Mouse (Mus musculus): ENCODE results near the gene Fam84a.
A peak's percentile ranks its signal among the peaks of the same experiment; 100 is the strongest.

Fam84a gene

DNA sequence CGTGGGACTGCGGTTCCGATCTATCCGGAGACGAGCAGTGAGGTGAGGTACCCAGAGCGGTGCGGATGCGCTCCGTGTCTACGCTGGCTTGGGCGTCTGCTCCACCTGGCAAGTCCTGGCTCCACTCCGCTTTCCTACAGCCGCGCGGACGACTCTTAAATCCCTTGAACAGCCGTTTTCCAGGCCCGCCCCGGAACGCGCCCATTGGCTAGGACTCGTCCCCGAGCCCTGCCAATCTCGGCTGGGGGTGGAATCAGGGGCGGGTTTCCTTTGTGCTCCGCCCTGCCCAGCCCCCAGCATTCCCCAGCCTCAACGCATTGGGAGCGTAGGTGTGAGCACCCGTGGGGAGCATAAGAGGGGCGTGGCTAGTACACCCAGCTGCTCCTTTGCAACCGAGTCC is at the start of gene Fam84a:
Fam84a (minus strand) TSS at position 134 of the 400 bp plus-strand sequence.
- peak; percentile 92 for DNase-seq

DNA sequence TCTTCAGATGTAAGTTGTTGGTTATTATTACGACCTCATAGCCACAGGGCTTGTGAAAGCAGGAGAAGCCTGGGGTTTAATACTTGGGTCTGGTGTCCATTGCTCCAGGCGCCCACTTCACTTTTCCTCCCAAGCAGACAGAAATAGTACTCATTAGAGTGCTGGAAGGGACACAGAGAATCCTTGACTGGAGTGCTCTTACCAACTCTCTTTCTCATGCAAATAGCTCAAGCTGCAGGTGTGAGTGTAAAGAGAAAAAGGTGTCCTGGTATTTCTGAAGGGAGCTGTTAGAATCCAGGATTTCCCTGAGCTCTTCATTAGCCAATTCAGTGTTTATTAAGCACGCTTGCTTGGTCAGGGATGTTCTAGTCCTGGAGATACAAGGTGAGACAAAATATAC is 43.6 kb upstream of the Fam84a start:
- DNase-seq = no peak

DNA sequence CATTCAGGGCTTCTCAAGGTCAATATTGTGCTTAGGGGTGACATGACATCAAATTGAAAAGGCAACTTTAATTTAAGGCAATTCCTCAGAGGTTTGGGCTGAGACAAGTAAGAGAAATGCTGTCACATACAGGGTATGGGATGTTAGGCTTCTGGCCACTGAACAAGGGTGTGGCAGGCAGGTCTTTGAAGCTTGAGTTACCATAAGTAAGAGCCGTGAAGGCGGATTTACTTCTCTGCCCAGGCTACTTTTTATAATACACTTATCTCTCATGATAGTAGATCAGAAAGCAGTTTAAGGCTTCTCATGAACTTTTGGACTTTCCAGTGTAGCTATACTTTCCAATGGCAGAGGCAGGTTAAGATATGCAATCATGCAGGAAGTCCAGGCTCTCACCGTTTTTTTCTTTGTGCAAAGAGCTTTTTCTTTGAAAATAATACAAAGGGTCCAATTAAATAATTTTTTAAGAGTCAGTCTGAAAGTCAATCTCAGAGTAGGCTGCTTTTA is 34.9 kb upstream of the Fam84a start:
- DNase-seq = no peak

DNA sequence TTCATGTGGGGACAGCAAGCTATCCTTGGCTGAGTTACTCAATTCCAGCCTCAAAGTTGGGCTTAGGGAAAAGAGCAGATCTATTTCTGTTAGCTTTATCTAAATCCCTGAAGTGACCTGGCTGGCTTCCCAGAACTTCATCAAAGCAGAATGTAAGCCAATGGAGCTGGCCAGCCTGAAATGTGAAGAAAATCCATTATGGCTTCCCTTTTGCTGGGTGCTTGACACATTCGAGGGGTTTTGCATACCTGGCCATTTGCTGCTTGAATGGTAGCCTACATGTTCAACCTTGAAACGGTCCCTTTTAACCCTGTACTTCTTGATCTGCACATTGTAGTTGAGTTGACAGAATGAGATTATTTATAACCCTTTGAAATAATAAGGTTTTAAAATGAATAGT is 13.9 kb upstream of the Fam84a start:
- no peak for DNase-seq

DNA sequence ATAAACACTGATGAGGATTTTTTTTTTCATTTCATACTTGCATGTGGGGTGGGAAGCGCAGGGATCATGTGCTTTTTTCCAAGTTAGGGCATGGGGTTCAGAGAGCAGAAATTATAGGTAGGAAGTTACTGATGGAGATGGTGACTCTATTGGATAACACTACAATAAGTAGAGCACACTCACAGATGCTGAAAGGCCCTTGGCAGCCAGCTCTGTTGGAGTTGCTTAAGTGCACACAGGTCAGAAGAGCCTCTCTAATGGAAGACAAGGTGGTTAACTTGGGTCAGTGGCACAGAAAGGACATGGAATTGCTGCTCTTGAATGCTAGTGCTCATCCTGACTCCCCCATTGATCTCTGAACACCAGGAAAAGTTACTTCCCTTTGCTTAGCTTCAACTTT is 13.1 kb upstream of the Fam84a start:
- no peak for DNase-seq

DNA sequence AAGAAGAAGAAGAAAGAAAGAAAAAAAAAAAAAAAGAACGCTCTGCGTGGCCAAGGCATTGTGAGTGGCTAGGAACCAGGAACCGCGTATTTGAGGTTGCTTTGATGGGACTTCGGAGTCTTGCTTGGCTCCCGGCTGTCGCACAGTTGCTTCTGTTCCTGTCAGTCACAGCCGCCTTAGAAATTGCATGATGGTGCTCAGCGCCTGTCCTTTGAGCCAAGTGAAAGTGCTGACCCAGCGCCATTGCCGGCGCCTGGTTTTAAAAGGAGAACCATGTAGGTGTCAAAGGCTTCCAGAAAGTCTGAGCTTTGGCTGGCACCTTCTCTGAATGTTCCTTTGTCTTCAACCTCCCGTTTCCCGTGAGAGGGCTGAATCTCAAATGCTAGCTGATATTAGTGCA is 572 bp upstream of the Fam84a start:
- peak; percentile 63 for DNase-seq

DNA sequence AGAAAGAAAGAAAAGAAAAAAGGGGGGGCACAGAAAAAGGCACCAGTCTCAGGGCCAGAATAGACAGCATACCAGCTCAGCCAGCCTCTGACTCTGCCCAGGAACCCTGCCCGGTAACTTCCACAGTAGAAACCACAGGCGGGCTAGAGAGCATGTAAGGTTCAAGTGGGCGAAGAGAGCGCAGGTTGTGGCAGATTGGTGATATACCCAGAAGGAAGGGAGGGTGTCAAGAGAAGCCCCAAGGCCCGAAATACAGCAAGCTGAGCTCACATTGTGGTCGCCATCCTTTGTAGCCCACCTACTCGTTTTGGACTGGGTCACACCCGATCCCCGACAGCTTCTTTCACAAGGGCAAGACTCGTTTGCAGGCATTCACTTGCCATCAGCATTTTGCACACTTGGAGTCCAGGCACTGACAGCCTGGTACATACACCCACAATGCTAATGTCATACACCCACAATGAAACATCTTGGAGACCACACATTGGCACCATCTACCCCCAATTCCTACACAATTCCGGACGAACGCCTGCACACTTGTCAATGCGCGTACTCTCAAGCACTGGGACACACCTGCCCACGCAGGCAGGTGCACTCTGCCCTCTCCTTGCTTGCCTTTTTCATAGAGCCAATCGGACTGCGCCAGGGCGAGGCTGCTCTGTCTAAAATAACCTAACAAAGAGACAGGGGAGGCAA is 770 bp downstream of the Fam84a start:
- DNase-seq = peak; percentile 29

DNA sequence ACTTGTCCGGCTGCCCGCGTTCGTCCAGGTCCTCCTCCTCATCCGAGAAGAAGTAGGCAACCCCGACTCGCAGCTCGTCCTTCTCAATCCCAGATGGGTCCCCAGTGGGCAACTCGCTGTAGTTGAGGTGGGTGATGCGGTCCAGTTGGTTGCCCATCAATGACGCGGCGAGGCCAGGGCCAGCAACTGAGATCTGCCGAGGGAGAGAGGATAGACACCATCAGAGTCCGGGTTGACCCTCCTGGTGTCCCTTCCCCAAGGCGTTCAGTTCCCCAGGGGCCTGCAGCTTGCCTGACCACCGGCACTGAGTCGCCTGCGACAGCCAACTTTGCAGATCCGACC is 1.3 kb downstream of the Fam84a start:
- no peak for DNase-seq

DNA sequence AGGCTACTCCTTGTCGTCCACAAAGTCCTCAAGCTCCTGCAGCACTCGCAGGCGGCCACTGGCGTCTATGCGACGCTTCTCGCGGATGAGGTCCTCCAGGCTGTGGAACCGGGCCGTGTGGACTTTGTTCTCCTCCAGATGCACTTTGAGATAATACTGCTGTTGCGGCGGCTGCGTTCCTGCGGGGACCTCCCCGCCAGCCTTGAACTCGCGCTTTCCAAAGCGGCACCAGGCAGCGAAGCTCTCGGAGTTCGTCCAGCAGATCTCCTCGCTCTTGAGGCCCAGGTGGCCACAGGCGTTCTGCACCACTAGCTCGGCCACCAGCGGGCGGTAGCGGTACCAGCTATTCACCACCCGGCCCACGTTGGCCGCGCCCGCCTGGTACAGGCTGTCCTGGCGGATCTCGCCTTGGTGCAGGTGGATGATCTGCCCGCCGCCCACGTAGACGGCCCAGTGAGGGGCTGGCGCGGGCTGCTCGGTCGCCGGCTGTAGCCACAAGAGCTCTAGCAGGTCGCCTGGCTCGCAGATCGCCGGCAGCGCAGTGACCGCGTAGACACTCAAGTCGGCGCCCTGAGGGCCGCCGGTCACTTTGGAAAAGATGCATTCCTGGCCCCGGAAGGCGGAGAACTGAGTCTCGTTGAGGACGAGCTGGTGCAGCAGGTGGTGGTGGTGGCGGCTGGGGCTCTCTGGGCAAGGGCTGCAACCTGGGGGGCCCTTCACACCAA is 1.8 kb downstream of the Fam84a start:
- DNase-seq = peak; percentile 80

DNA sequence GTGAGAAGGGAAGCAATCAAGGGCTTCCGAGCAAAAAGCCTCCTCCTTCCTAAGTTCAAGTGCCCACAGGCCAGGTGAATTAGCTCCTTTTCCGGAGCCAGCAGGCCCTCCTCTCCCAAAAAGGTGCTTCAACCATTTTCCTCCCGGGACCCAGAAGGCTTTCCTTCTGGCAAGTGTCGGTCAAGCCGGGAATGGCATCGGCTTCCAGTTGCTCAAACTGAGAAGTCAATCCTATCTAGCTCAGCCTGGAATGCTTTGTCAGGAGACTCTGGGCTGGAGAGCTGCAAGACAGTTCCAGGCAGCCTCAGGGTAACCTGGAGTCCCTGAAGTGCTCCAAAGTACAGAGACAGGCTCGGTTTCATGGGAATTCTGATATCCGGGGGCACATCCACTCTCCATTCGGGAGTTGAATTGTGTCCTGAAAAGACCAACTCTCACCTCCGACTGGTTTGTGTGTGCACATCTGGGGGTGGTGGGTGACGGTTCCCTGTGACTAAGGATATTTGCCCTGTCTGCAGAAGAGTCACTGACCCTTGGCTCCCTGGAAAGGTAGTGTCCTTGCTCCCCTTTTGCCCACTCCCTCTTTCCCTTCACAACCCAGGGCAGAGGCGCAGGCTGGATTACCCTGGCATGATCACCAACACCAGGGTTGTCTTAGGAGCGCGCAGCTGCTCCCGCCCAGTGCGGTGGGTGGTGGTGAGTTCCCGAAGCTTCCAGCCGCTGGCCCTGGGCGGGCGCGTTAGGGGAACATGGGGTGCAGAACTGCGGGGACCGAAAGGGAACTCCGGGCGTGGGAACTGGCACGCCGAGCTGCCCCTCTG is 2.6 kb downstream of the Fam84a start:
- no peak for DNase-seq

DNA sequence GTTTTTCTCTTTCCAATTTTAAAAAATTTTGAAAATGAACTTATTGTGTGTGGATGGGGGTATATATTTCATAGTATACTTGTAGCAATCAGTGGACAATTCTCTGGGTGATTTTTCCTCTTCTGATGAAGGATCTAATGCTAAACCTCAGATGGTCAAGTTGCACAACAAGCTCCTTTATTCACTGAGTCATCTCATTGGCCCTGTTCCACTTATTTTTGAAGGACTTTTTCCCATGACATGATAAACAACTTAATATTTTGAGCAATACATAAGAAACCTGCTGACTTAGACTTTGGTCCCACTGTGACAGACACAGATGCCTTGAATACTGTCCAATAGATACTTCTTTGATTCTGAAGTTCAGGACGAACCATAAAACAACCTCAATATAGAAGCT is 14.8 kb downstream of the Fam84a start:
- no peak for DNase-seq

DNA sequence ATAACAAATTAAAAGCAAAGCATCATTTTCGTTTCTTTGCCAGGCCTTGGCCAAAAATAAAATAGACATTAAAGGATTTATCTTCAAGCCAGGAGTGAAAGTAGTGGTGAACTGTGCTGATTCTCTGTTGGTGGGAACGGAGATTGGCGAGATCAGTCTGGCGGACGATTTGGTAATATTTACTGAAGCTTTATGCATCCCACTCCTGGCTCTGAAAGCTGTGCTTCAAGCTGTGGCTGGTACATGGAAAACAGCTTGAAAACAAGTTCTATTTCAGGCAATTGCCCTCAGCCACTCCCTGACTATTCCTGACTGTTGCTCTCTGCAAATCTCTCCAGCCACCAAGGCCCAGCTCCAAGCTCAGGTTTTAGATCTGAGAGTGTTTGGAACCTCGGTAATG is 37.1 kb downstream of the Fam84a start:
- no peak for DNase-seq

DNA sequence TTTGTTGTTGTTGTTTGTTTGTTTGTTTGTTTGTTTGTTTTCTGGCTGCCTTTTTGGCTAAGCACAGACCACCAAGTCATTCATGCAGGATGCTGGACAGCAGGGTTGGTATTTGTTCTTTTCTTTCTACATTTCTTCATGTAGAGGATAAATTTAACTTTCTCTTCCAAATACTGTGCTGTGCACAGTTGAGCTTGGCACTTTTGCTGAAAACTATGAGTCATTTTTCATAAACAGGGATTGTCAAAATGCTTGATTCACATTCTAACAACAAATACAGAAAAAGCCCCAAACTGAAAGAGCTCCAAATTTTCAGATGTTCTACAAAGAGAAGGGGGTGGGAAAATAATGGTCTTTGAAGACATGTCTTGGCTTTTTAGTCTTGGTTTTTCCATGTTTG is 54.9 kb downstream of the Fam84a start:
- no peak for DNase-seq
